Mouse (Mus musculus): ENCODE results near the gene Stac. TPM values are rescaled to one million over a fixed set of nuclear protein-coding genes. Genes with fewer than 3 reads are reported as not detected.

Gene Stac
- total RNA-seq, 4 experiments from 2014 or later: 1.3 to 2.0 (median 1.5) TPM

DNA sequence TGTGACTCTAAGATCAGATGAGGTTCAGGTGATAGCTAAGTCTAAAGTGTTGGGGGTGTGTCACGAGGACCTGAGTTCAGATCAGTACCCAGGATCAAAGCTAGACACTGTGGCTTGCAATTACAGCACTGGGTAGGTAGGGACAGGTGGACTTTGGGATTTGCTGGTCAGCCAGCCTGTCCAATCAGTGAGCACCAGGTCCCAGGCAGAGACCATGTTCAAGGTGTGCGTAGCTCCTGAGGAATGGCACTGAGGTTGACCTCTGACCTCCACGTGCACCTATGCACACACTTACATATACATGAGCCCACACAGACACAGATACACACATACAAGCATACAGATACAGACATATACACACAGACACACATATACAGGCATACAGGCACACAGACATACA is 174.6 kb downstream of the Stac start:
- DNase-seq (ENCODE audit: low spot score in 2 of 2): no peak

DNA sequence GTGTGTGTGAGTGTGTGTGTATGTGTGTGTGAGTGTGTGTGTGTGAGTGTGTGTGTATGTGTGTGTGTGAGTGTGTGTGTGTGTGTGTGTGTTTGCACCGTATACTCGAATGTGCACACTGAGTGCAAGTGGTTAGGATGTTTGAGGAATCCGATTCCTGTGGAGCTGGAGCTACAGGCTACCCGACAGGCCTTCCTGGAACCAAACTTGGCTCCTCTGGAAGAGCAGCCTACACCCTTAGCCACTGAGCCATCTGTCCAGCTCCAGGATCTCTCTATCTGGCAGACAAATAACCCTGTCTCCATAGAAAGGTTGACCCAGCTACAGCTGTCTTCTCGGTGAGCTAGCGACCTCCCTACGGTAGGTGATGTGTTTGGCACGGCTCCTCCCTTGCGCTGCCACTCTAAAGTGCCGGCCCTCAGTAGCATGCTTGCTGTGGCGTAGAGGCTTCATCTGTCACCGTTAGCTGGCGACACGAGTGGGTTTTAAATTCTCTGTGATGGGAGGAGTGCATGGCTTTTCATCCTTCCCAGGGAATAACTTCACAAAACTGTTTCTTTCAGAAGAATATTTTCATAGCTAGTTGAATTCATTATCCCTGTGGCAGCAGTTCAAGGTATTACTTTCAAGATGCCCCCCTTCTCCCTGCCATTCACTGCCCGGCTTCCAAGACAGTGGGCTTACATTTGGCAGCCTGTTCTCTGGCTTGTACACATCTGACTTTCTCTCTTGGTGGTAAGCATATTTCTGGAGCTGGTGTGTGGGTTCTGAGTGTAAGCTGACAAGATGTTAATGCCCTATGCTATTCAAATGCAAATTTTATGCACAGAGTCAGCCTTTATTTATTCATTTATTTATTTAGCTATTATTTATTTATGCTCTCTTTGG is 175.3 kb downstream of the Stac start:
- DNase-seq (ENCODE audit: low spot score in 2 of 2): no peak
